Mouse (Mus musculus) brain, embryonic 14.5 days (tissue): Measurements from ENCODE around the gene Tenm4.

Experiments
- CTCF ChIP-seq: fragments of 200-500 bp; IDR thresholded peaks from 2 replicates; pipeline ENCODE4 v1.5.1; 2012; ENCODE audit warnings: inconsistent platforms, mild to moderate bottlenecking, moderate library complexity, borderline replicate concordance; ENCODE audit not compliant: insufficient read depth, insufficient read length; ENCODE audit errors: extremely low read depth
- POLR2A ChIP-seq: fragments of 200-500 bp; IDR thresholded peaks from 2 replicates; pipeline ENCODE4 v1.6.1; 2012; ENCODE audit warnings: mild to moderate bottlenecking, inconsistent platforms, borderline replicate concordance; ENCODE audit not compliant: poor library complexity, insufficient read depth, insufficient read length, severe bottlenecking; ENCODE audit errors: extremely low read depth

- TF ChIP-seq POLR2A, result no peak
- no peak for TF ChIP-seq CTCF
Observed at GRCm38 (mm10) chr7:96523673-96524072, 352.6 kb downstream of the Tenm4 start.
